Mouse (Mus musculus) right cerebral cortex, postnatal 4 days (tissue): ENCODE results near the gene Shroom3.
A peak's percentile ranks its signal among the peaks of the same experiment; 100 is the strongest.

Experiments used
- DNase-seq: peaks from one replicate; pipeline ENCODE4 v3.0.0-alpha.2; 2022

The Shroom3 gene

GRCm38 (mm10) chr5:92698837-92699529 lies 15.7 kb downstream of the Shroom3 start:
- peak; percentile 16 for DNase-seq

- no peak for DNase-seq
Measured at GRCm38 (mm10) chr5:92701750-92702149, 18.5 kb downstream of the Shroom3 start.

GRCm38 (mm10) chr5:92703671-92704070 lies 20.4 kb downstream of the Shroom3 start:
- no peak for DNase-seq

- DNase-seq = no peak
Measured at GRCm38 (mm10) chr5:92707921-92708491, 24.8 kb downstream of the Shroom3 start.

- no peak for DNase-seq
Measured at GRCm38 (mm10) chr5:92710779-92711178, 27.5 kb downstream of the Shroom3 start.

GRCm38 (mm10) chr5:92711666-92712290 lies 28.5 kb downstream of the Shroom3 start:
- no peak for DNase-seq

- no peak for DNase-seq
Measured at GRCm38 (mm10) chr5:92712621-92713395, 29.6 kb downstream of the Shroom3 start.

GRCm38 (mm10) chr5:92714886-92715285 lies 31.7 kb downstream of the Shroom3 start:
- DNase-seq = no peak

- DNase-seq = no peak
Measured at GRCm38 (mm10) chr5:92715319-92715718, 32.1 kb downstream of the Shroom3 start.

GRCm38 (mm10) chr5:92715890-92716289 lies 32.7 kb downstream of the Shroom3 start:
- DNase-seq = no peak

- DNase-seq = no peak
Measured at GRCm38 (mm10) chr5:92717666-92718360, 34.6 kb downstream of the Shroom3 start.

- no peak for DNase-seq
Measured at GRCm38 (mm10) chr5:92718856-92719255, 35.6 kb downstream of the Shroom3 start.

GRCm38 (mm10) chr5:92721610-92722009 lies 38.4 kb downstream of the Shroom3 start:
- DNase-seq = no peak

- DNase-seq = peak; percentile 84
Measured at GRCm38 (mm10) chr5:92725935-92726334, 42.7 kb downstream of the Shroom3 start.

- DNase-seq = peak; percentile 25
Measured at GRCm38 (mm10) chr5:92728252-92728828, 45.1 kb downstream of the Shroom3 start.

- no peak for DNase-seq
Measured at GRCm38 (mm10) chr5:92729221-92729620, 46.0 kb downstream of the Shroom3 start.

- DNase-seq = no peak
Measured at GRCm38 (mm10) chr5:92741802-92742201, 58.6 kb downstream of the Shroom3 start.

GRCm38 (mm10) chr5:92742701-92743100 lies 59.5 kb downstream of the Shroom3 start:
- no peak for DNase-seq

- no peak for DNase-seq
Measured at GRCm38 (mm10) chr5:92745390-92746253, 62.4 kb downstream of the Shroom3 start.

GRCm38 (mm10) chr5:92751488-92751887 lies 68.3 kb downstream of the Shroom3 start:
- no peak for DNase-seq

- no peak for DNase-seq
Measured at GRCm38 (mm10) chr5:92755241-92755775, 72.1 kb downstream of the Shroom3 start.
